Mouse (Mus musculus) ZHBTc4 (cell line): ENCODE results near the gene Magi1.

Experiments used
- DNase-seq: peaks from one replicate; pipeline ENCODE4 v3.0.0-alpha.2; 2011; ENCODE audit warnings: low read depth, low spot score

Gene Magi1

GRCm38 (mm10) chr6:94064832-94065231 lies 218.9 kb downstream of the Magi1 start:
- DNase-seq: no peak

GRCm38 (mm10) chr6:94063542-94063941 lies 220.2 kb downstream of the Magi1 start:
- DNase-seq: no peak

DNA sequence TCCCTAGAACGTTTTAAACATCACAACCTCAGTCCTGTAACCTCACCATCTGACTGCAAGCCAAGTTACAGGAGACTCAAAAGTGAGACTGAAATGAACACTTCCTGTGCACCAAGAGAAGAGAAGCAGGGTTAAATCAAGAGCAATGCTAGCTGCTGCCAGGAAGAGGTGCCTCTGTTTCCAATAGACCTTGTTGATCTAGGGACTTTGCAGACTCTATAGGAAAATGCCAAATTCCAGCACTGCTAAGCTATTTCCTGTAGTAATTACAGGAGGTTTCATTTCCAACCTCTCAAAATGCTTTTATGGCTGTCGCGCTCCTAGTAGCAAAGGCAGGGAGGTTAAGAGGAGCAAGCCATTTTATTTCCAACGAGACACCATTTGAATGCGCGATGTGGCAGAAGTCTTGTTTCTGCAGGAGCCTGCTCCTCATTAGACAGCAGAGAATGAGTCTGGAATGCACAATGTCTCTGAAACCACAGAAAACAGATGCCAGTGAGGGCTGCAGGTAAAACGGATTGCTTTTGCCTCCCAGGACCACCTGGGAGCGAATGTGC lies 222.2 kb downstream of the Magi1 start:
- no peak for DNase-seq

GRCm38 (mm10) chr6:94060621-94061213 lies 223.0 kb downstream of the Magi1 start:
- DNase-seq: no peak

- no peak for DNase-seq
These were observed 224.6 kb downstream of the Magi1 start for GRCm38 (mm10) chr6:94059090-94059489.

- peak; percentile 55 for DNase-seq
These were observed 229.8 kb downstream of the Magi1 start for GRCm38 (mm10) chr6:94053920-94054319.

- no peak for DNase-seq
These were observed 238.5 kb downstream of the Magi1 start for GRCm38 (mm10) chr6:94045180-94045579.

GRCm38 (mm10) chr6:94043461-94043860 lies 240.3 kb downstream of the Magi1 start:
- peak; percentile 23 for DNase-seq

GRCm38 (mm10) chr6:94040093-94040492 lies 243.6 kb downstream of the Magi1 start:
- DNase-seq: peak; percentile 63

DNA sequence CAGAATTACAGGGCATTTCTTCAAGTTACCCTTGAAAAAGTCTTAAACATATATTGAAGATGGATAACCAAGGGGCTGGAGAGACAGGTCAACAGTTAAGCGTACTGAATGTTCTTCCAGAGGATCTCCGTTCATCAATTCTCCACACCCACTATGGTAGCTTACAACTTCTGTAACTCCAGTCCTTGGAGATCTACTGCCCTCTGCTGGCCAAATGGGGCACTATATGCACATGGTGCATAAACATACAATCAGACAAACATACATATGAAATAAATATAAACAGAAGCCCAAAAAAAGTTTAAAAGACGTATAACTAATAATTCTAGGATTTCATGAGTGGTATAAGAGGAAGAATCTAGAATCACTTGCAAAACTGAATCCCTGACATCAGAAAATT lies 244.8 kb downstream of the Magi1 start:
- DNase-seq: peak; percentile 79

GRCm38 (mm10) chr6:94036554-94036953 lies 247.2 kb downstream of the Magi1 start:
- DNase-seq: no peak

DNA sequence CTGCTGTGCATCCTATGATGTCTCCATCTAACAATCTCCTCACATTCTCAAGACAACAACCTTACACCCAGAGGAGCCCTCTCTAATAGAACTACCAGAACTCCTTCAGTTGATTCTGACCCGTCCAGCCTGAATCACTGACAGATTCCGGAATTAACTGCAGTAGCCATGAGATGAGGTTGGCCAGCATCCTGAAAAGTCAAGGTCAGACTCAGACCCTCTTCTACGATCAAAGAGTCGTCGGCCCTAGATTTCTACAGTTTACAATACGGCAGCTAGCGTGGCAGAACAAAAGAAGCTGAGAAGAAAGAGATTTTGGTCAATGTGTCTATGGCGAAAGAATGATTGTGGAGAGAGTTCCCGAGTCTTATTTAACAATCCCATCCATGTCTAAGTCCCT lies 257.4 kb downstream of the Magi1 start:
- DNase-seq: no peak

DNA sequence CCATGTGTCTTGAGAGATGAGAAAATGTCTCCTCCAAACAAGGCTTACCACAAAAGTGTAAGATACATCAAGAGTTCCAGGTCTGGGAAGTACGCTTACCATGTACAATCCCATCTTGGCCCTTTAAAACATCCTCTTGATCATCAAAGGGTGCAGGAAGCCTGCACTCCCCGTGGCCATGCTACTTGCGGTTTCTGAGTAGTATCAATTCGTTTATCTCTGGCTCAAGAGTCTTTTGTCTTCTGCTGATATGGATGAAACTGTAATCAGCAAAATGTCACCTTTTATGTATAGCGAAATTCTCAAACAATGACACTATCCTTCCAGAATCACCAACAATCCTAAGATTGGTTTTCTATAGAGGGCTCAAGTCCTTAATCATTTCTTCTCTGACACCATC lies 261.3 kb downstream of the Magi1 start:
- DNase-seq: no peak

GRCm38 (mm10) chr6:94021239-94021962 lies 262.3 kb downstream of the Magi1 start:
- DNase-seq: no peak

DNA sequence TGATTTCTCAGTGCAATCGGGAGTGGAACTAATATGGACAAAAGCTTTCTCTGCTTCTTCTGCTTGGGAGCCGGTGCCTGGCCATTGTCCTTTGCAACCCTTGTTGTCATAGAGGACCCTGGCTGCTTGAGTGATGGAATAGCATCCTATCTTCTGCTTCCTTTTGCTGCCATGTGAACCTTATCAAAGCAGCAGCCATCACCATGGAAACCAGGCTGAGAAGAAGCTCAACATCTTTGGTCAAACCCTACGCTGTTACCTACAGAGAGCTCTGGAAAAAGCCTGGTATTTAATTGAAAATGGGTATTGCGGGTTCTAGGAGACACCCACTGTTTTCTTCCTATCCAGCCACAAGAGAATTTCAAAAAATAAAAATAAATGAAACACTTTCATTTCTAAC lies 263.2 kb downstream of the Magi1 start:
- no peak for DNase-seq

DNA sequence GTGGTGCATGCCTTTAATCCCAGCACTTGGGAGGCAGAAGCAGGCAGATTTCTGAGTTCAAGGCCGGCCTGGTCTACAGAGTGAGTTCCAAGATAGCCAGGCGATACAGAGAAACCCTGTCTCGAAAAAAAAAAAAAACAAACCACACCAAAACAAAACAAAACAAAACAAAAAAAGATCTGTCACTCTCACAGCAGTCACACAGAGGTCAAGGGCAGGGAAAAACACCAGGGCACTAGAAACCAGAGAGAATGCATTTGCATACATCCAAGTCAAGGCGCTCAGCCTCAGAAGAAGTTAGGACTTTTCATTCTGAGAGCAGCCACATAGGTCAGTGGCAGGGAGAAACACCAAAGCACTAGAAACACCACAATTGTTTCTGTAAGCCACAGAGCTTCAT lies 263.8 kb downstream of the Magi1 start:
- peak; percentile 73 for DNase-seq

GRCm38 (mm10) chr6:94013761-94014160 lies 270.0 kb downstream of the Magi1 start:
- DNase-seq: no peak

GRCm38 (mm10) chr6:94011947-94012346 lies 271.8 kb downstream of the Magi1 start:
- DNase-seq: no peak

DNA sequence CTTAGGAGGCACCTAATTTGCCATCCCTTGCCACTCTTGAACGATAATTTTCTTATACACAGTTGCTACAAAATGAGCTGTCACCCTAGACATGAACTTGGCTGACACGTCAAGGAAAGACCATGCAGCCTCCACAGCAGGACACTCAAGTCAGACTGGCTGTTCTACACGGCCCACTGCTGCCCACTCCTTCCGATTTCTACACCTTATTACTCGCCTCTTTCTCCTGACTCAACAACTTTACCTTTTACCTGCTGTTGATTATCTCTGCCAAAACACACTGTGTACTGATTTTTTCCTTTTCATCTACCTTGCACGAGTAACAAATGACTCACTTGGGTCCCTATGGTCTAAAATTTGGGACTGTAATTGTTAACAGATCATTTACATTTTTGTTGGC lies 272.2 kb downstream of the Magi1 start:
- DNase-seq: no peak

DNA sequence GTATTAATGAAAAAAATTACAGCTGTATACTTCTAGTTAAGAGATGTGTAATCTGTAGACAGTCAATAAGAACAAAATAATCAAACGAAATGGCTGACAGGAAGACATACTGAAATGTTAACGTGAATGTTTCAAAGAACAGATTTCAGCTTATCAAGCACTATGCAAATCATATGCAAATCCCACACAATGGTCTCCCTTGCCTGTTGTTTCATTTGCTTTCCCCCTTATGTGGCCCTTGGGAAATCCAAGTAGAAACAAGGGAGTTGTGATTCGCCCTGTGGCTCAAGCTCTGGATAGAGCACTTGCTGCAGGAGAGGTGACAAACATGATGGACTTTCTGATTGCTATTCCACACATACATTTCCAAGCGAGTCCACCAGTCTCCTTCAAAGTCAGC lies 275.1 kb downstream of the Magi1 start:
- DNase-seq: no peak

- peak; percentile 62 for DNase-seq
These were observed 280.1 kb downstream of the Magi1 start for GRCm38 (mm10) chr6:94003586-94003985.

- no peak for DNase-seq
These were observed 286.8 kb downstream of the Magi1 start for GRCm38 (mm10) chr6:93996841-93997485.

DNA sequence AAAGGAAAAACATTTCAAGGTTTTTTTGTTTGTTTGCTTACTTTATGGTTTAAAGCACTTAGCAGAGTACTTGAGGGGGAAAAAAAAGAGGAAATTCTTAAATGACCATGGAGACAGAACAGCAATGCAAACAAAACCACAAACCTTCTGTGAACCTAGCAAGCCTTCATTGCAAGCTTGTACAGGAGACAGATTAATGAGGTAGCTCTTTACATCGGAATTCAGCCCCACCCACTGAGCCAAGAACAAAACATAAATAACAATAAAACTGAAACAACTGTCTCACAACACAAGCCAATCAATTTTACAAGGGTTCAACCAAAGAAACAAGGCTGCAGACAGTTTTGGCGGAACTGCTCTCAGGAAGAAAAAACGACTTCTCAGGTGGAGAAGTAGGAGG lies 296.2 kb downstream of the Magi1 start:
- DNase-seq: peak; percentile 67
